Mouse (Mus musculus) forebrain, embryonic 14.5 days (tissue): ENCODE data around the gene Arfip2. TPM values are rescaled to one million over a fixed set of nuclear protein-coding genes. Genes with fewer than 3 reads are reported as not detected.

Source experiments
- ATAC-seq: fragments of 200-750 bp; cut with Nextera tagmentation; 2 replicates; pipeline ENCODE4 v1.8.0; 2017; ENCODE audit warnings: mild to moderate bottlenecking, moderate library complexity
- DNase-seq: peaks from one replicate; pipeline ENCODE4 v3.0.0-alpha.2; 2015; ENCODE audit warnings: low spot score
- H3K27ac ChIP-seq: fragments of 300-500 bp; sonication (generic); 2 replicates; pipeline ENCODE4 v1.5.1; 2014; ENCODE audit warnings: low read depth, mild to moderate bottlenecking, control low read depth, low read length, moderate library complexity
- H3K27me3 ChIP-seq: fragments of 300-500 bp; sonication (generic); replicated peaks from 2 replicates; pipeline ENCODE4 v1.6.1; 2014; ENCODE audit warnings: low read length, control low read depth, mixed read lengths; ENCODE audit not compliant: control insufficient read depth, insufficient read depth
- H3K36me3 ChIP-seq: fragments of 300-500 bp; sonication (generic); 2 replicates; pipeline ENCODE4 v1.6.1; 2014; ENCODE audit warnings: low read length, control low read depth; ENCODE audit not compliant: control insufficient read depth, insufficient read depth
- H3K4me1 ChIP-seq: fragments of 300-500 bp; sonication (generic); 2 replicates; pipeline ENCODE4 v1.6.1; 2014; ENCODE audit warnings: antibody characterized with exemption, low read length, control low read depth; ENCODE audit not compliant: control insufficient read depth, insufficient read depth
- H3K4me2 ChIP-seq: fragments of 300-500 bp; sonication (generic); 2 replicates; pipeline ENCODE4 v1.6.1; 2014; ENCODE audit warnings: mild to moderate bottlenecking, control low read depth, low read length
- H3K4me3 ChIP-seq: fragments of 300-500 bp; sonication (generic); 2 replicates; pipeline ENCODE4 v1.5.1; 2014; ENCODE audit warnings: low read depth, low read length, control low read depth
- H3K9ac ChIP-seq: fragments of 300-500 bp; sonication (generic); 2 replicates; pipeline ENCODE4 v1.6.1; 2014; ENCODE audit warnings: mild to moderate bottlenecking, low read length, control low read depth, moderate library complexity
- H3K9me3 ChIP-seq: fragments of 300-500 bp; sonication (generic); replicated peaks from 2 replicates; pipeline ENCODE4 v1.6.1; 2016; ENCODE audit warnings: low read length, control low read depth, mixed read lengths; ENCODE audit not compliant: control insufficient read depth
- WGBS: fragments of 180-500 bp; shearing (Covaris S2); extraction: QIAGEN DNeasy Blood & Tissue Kit; methylation state at CpG from one replicate; pipeline ENCODE4 v1.1.7; 2014; 5-methylcytosine and 5-hydroxymethylcytosine counted together
- polyA plus RNA-seq: library from polyadenylated mRNA; unstranded; fragments of >200 nt; fragmentation: Nextera tagmentation; extraction: Ambion mirVana; gene quantifications from 2 replicates; pipeline ENCODE4 v1.2.1, GENCODE M21; 2014

Arfip2 gene
- 92.9 and 97.6 TPM in 2 replicates for polyA plus RNA-seq

DNA sequence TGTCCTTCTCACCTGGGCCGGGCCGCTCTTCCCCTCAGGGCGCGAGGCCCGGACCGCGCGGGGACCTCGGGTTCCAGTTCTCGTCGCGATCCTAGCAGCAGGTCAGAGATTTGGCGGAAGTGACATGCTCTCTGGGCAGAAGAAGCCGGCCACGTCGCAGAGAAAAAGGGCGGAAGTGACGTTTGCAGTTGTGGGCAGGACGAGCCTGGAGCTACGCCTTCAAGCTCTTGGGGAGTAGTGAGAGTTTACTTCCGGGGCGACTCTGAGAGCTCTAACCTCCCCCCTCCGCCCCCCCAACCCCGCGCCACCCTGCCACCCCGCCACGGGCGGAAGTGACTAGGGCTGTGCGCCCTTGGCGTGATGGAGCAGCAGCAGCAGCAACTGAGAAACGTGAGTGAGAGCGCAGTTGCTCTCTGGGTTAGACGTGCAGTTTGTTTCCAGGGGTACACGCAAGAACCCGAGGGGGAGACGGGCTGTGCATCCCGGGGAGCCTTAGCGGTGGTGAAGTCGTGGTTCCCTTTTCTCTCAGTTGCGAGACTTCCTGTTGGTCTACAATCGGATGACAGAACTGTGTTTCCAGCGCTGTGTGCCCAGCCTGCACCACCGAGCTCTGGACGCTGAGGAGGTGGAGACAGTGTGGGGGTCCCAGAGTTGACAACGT is at the start of gene Arfip2, which contains the start of gene Gm45799:
Arfip2 (minus strand) TSS at position 184 of the 661 bp plus-strand sequence.
Gm45799 (plus strand) TSS at position 320 of the 661 bp plus-strand sequence.
- under 1% methylated on average over 45 of the region's 45 CpGs for WGBS
- Histone ChIP-seq H3K9ac (peak within 1 kb of the TSS; percentile 81), H3K27me3 (no peaks in the 10 kb centered on the region), H3K4me1 (peaks cover 11% of the 10 kb centered on the region), H3K9me3 (no peaks in the 10 kb centered on the region), H3K36me3 (peaks cover 30% of the 10 kb centered on the region), H3K27ac (peak within 1 kb of the TSS; percentile 67), H3K4me2 (peak within 1 kb of the TSS; percentile 95), H3K4me3 (peak within 1 kb of the TSS; percentile 68)
- peak; percentile 97 for ATAC-seq
- DNase-seq = peak; percentile 99

DNA sequence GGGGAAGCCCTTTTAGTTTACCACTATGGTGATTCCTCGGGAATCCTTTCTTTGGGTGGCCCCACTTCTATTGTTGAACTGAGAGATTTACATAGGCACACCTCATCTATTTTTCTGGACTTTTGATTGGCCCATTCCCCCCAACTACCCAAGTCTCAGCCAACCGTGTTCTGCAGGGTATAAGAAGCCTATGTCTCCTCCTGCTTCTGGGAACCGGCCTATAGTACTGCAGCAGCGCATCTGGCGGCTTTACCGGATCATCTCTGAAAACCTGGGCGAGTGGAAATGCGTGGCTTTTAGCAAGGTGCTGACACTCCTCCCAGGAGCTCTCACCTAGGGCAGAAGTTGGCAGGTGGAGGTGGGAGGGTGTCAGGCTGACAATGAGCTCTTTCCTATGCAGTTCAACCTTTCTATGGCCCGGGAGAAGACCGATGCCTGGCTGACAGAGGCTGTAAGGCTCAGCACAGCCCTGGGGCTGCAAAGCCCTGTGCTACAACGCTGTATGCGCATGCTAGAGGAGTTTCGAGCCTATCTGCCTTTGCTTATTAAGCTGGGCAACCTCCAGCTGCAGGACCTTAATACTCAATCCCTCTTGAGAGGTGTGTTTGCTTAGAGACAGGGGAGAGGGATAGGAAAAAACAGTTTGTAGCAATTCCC is 45.5 kb upstream of the Arfip2 start:
- DNase-seq = no peak
- Histone ChIP-seq H3K36me3 (no peaks in the 10 kb centered on the region), H3K4me3 (no peak overlapping the region), H3K27me3 (no peaks in the 10 kb centered on the region), H3K9me3 (no peaks in the 10 kb centered on the region), H3K9ac (no peak overlapping the region), H3K4me2 (no peak overlapping the region), H3K4me1 (no peaks in the 10 kb centered on the region), H3K27ac (no peak overlapping the region)
- 8% methylated on average over 13 of the region's 13 CpGs for WGBS
- no peak for ATAC-seq

DNA sequence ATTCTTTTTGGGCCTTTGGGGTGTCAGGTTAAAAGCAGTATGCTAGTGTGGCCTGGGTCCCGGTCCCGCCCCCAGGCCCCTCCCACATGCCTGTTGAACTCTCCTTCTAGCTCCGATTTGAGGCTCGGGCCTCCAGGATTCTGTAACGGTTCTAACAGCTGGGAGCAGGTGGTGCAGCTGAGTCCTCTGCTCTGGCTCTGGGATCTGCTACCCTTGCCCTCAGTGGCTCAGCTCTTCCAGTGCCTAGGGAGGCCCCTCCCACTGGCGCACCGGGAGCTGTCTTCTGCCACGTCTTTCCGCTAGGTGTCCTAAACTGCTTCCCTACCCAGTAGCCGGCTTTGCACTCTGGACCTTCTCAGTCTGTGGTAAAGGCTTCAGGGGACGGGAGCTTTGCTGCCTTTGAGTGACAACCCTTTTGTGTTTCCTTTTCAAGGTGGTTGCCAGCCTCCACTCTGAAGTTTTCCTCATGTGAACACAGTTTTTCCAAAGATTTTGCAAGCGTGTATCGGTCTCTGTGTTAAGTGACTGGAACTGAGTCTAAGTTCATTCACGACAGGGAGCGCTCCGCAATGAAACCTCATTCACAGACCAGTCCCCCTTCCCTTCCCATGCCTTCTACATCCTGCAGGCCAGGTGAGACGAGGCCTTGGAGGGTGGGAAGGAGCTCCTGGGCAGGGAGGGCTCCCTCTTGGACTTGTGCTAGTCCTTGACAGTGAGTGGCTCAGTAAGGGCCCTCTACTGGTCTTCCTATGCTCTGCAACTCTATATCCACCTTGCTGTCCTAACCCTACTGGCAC is 10.6 kb upstream of the Arfip2 start, which contains the start of gene Dnhd1:
Dnhd1 (plus strand) TSS at position 189 of the 797 bp plus-strand sequence.
- Histone ChIP-seq H3K9me3 (no peaks in the 10 kb centered on the region), H3K27ac (no peak within 1 kb of the TSS), H3K27me3 (no peaks in the 10 kb centered on the region), H3K4me3 (peak within 1 kb of the TSS; percentile 29), H3K9ac (peak within 1 kb of the TSS; percentile 38), H3K4me2 (peak within 1 kb of the TSS; percentile 56), H3K36me3 (no peaks in the 10 kb centered on the region), H3K4me1 (no peaks in the 10 kb centered on the region)
- ATAC-seq (peak; percentile 96), DNase-seq (peak; percentile 69)
- 1% methylated on average over 17 of the region's 17 CpGs for WGBS

DNA sequence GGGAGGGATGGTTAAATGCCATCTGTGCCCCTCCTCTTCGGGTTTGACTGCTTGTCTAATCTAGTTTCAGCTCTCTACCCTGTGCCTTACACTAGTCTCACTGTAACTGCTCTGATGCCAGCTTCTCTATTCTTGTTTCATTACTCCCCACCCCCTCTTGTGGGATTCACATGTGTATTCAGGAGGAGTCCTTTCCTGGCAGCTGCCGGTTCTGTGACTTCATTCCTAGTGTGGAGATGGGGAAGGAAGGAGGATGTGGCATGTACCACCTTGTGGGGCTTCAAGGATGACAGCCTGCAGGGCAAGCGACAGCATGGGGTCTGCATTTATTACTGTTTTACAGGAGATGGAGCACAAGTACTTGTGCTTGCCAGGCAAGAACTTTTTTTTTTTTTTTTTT is 1.7 kb upstream of the Arfip2 start:
- H3K9ac ChIP-seq = no peak overlapping the region
- no peak overlapping the region for H3K4me3 ChIP-seq
- H3K36me3 ChIP-seq = peaks cover 18% of the 10 kb centered on the region
- no peaks in the 10 kb centered on the region for H3K27me3 ChIP-seq
- H3K4me1 ChIP-seq = peaks cover 11% of the 10 kb centered on the region
- no peaks in the 10 kb centered on the region for H3K9me3 ChIP-seq
- DNase-seq (no peak), ATAC-seq (no peak)
- no peak overlapping the region; the same call in 1 of the 2 replicates for H3K27ac ChIP-seq
- H3K4me2 ChIP-seq = no peak overlapping the region
- WGBS = 75% methylated on average over 3 of the region's 3 CpGs

GRCm38 (mm10) chr7:105640894-105641255 is 659 bp upstream of the Arfip2 start:
- peak overlapping the region; percentile 81 for H3K9ac ChIP-seq
- WGBS = 0% methylated on average over 18 of the region's 18 CpGs
- H3K27ac ChIP-seq = peak overlapping the region; percentile 67
- peaks cover 27% of the 10 kb centered on the region for H3K36me3 ChIP-seq
- no peaks in the 10 kb centered on the region for H3K27me3 ChIP-seq
- ATAC-seq (no peak), DNase-seq (peak; percentile 8)
- H3K4me2 ChIP-seq = peak overlapping the region; percentile 95
- H3K4me3 ChIP-seq = peak overlapping the region; percentile 68
- peaks cover 11% of the 10 kb centered on the region for H3K4me1 ChIP-seq
- no peaks in the 10 kb centered on the region for H3K9me3 ChIP-seq

GRCm38 (mm10) chr7:105639756-105640155 is 460 bp downstream of the Arfip2 start, which contains the start of gene Timm10b:
TSS of gene Timm10b (plus strand) at chr7:105640056.
- ATAC-seq (no peak; the same call in 1 of the 2 replicates), DNase-seq (no peak)
- Histone ChIP-seq H3K4me3 (peak within 1 kb of the TSS; percentile 68), H3K36me3 (peaks cover 30% of the 10 kb centered on the region), H3K4me2 (peak within 1 kb of the TSS; percentile 95), H3K27ac (peak within 1 kb of the TSS; percentile 67), H3K9ac (peak within 1 kb of the TSS; percentile 81), H3K4me1 (peaks cover 11% of the 10 kb centered on the region), H3K9me3 (no peaks in the 10 kb centered on the region), H3K27me3 (no peaks in the 10 kb centered on the region)
- 0% methylated on average over 2 of the region's 2 CpGs for WGBS

GRCm38 (mm10) chr7:105639304-105639703 is 912 bp downstream of the Arfip2 start:
- WGBS = 74% methylated on average over 9 of the region's 9 CpGs
- Histone ChIP-seq H3K36me3 (peaks cover 30% of the 10 kb centered on the region), H3K27ac (no peak overlapping the region), H3K9ac (peak overlapping the region; percentile 81), H3K4me2 (peak overlapping the region; percentile 95), H3K9me3 (no peaks in the 10 kb centered on the region), H3K4me1 (peaks cover 11% of the 10 kb centered on the region), H3K27me3 (no peaks in the 10 kb centered on the region), H3K4me3 (peak overlapping the region; percentile 68)
- DNase-seq (no peak), ATAC-seq (no peak)

DNA sequence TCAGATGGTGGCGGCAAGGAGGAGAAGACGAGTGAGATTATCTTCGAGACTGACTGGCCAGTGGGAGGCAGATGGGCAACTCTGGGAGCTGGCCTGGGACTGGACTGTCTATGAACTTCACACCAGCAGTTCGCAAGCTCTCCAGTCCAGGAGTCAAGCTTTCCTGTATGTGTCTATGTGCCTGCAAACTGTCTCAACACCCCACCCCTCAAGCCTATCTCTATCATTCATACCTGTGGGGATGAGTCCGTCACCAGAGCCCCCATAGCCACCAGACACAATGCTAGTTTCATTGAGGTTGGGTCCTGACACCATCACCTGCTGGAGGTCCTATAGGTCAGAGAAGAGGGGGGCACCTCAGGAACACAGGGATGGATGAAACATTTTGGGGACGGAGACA is 1.4 kb downstream of the Arfip2 start:
- Histone ChIP-seq H3K27me3 (no peaks in the 10 kb centered on the region), H3K4me1 (peaks cover 11% of the 10 kb centered on the region), H3K27ac (no peak overlapping the region), H3K4me3 (no peak overlapping the region), H3K9me3 (no peaks in the 10 kb centered on the region), H3K9ac (no peak overlapping the region), H3K4me2 (no peak overlapping the region), H3K36me3 (peaks cover 27% of the 10 kb centered on the region)
- DNase-seq (no peak), ATAC-seq (no peak)
- WGBS = 91% methylated on average over 6 of the region's 6 CpGs
